Comparison of ENCODE assay signal across 8 mouse cellular contexts in the genomic region with DNA sequence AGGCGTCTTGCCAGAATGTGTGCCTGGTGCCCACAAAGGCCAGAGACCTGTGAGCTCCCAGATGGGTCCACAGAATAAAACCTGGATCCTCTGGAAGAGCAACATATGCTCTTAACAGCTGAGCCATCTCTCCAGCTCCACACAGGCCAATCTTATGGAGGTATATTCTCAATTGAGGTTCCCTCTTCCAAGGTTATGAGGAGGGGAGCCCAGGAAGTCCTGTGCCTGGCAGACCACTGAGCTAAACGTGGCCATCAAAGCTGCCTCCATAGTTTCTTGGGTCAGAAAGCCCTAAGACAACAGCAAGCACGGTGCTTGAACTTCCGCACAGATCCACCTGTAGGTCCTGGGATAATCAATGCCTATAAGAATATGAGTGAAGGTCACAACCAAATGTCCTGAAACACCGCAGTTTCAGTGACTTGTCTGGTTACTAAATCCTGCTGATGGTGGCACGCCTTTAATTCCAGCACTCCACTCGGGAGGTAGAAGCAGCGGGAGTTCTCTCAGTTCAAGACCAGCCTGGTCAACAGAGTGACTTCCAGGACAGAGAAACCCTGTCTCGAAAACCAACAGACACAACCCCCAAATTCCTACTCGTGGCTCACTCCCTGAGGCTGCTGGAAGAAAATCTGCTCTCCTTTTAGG. TPM values are rescaled to one million over a fixed set of nuclear protein-coding genes. Genes with fewer than 3 reads are reported as not detected.
DNase-seq lines count a peak whose midpoint lies in the region; ATAC-seq lines count a peak whose summit lies in the region.

No protein-coding gene starts in this region.

- H3K27ac ChIP-seq in limb, embryonic 12.5 days, result no peak overlapping the region
- no peak overlapping the region for H3K27ac ChIP-seq in stomach, embryonic 15.5 days

- no peak for ATAC-seq in megakaryocyte, adult 5-6 weeks (ENCODE audit: poor library complexity, severe bottlenecking)
- ATAC-seq in limb, embryonic 12.5 days (ENCODE audit: insufficient number of reproducible peaks, insufficient read depth, low FRiP score, low TSS enrichment, low read depth), result no peak
- no peak for ATAC-seq in stomach, embryonic 15.5 days (ENCODE audit: insufficient read depth, low FRiP score, low read depth)

- 31% methylated on average over 10 of the region's 10 CpGs for WGBS in limb, embryonic 12.5 days
- 28% methylated on average over 10 of the region's 10 CpGs for WGBS in stomach, embryonic 15.5 days

- H3K4me3 ChIP-seq in megakaryocyte, embryonic 14.5 days (replicated peaks), result peak overlapping the region; percentile 95
- H3K4me3 ChIP-seq in limb, embryonic 12.5 days (replicated peaks), result peak overlapping the region; percentile 86
- peak overlapping the region; percentile 87 for H3K4me3 ChIP-seq in stomach, embryonic 15.5 days (replicated peaks)

- peaks cover 32% of the 10 kb centered on the region for H3K4me1 ChIP-seq in megakaryocyte, embryonic 14.5 days
- H3K4me1 ChIP-seq in limb, embryonic 12.5 days (replicated peaks), result peaks cover 12% of the 10 kb centered on the region
- H3K4me1 ChIP-seq in stomach, embryonic 15.5 days, result peaks cover 8% of the 10 kb centered on the region

- DNase-seq in cerebellum, adult 11-12 months, result peak; percentile 20
- DNase-seq in cerebellum, adult 11 months, result no peak
- DNase-seq in cerebellum, postnatal 36 days, result no peak
- DNase-seq in adrenal gland, postnatal 25 days, result no peak

- no peaks in the 10 kb centered on the region for H3K9me3 ChIP-seq in megakaryocyte, embryonic 14.5 days
- no peaks in the 10 kb centered on the region for H3K9me3 ChIP-seq in limb, embryonic 12.5 days
- H3K9me3 ChIP-seq in stomach, embryonic 15.5 days, result no peaks in the 10 kb centered on the region

- H3K36me3 ChIP-seq in megakaryocyte, embryonic 14.5 days (replicated peaks; ENCODE audit: low read length), result no peaks in the 10 kb centered on the region
- H3K36me3 ChIP-seq in limb, embryonic 12.5 days, result no peaks in the 10 kb centered on the region
- no peaks in the 10 kb centered on the region for H3K36me3 ChIP-seq in stomach, embryonic 15.5 days

- no peaks in the 10 kb centered on the region for H3K27me3 ChIP-seq in megakaryocyte, embryonic 14.5 days (replicated peaks)
- H3K27me3 ChIP-seq in limb, embryonic 12.5 days, result peaks cover 5% of the 10 kb centered on the region
- no peaks in the 10 kb centered on the region for H3K27me3 ChIP-seq in stomach, embryonic 15.5 days (replicated peaks)

- H3K9ac ChIP-seq in limb, embryonic 12.5 days (replicated peaks), result peak overlapping the region; percentile 84
- peak overlapping the region; percentile 89 for H3K9ac ChIP-seq in stomach, embryonic 15.5 days

- H3K4me2 ChIP-seq in limb, embryonic 12.5 days, result peak overlapping the region; percentile 92
- H3K4me2 ChIP-seq in stomach, embryonic 15.5 days, result peak overlapping the region; percentile 85

RNA-seq across cellular contexts. Expression of gene Klhdc4, which starts 0.9 kb away (rescaled TPM):
- 4.1 and 37.8 TPM in 2 replicates for polyA plus RNA-seq in megakaryocyte, embryonic 14.5 days (2012; ENCODE audit: insufficient read depth, low replicate concordance)
- total RNA-seq in megakaryocyte, adult 5-6 weeks (2015), result 12.7 and 17.2 TPM in 2 replicates
- 38.3 and 43.4 TPM in 2 replicates for total RNA-seq in megakaryocyte, adult 5-6 weeks (2017)
- 49.5 and 49.9 TPM in 2 replicates for polyA plus RNA-seq in limb, embryonic 12.5 days (2016; fragmentation: Nextera tagmentation; extraction: Ambion mirVana)
- polyA plus RNA-seq in stomach, embryonic 15.5 days (2015; fragmentation: Nextera tagmentation; extraction: Ambion mirVana), result 36.2 and 38.6 TPM in 2 replicates
- 29.1 and 30.5 TPM in 2 replicates for total RNA-seq in adrenal gland, postnatal 25 days (2021)
